Mouse (Mus musculus) naive thymus-derived CD4-positive, alpha-beta T cell, adult 5 months (primary cell): Measurements from ENCODE around the gene Olfr1042. TPM values are rescaled to one million over a fixed set of nuclear protein-coding genes. Genes with fewer than 3 reads are reported as not detected.

Experiments
- polyA plus RNA-seq: library from polyadenylated mRNA; unstranded; fragments of 100-300 nt; shearing (Covaris generic); gene quantifications from one replicate; pipeline ENCODE4 v1.2.1, GENCODE M21; 2017

Gene Olfr1042
- 0.06 TPM for polyA plus RNA-seq

DNA sequence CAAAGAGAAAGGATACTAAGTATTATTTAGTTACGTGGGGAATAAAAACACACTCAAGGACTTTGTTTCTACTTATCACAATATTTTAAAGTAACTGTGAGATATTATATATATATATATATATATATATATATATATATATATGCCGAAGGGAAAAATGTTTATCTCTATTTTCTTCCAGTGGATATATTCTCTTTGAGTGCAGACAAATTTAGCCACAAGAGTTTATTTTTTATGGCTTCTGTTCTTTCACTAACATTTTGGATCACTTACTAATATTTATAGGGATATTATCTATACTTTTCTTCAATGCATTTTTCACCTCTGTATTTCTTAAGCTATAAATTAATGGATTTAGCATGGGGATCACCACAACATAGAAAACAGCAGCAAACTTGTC lies at the start of gene Olfr1042:
Olfr1042 (minus strand) TSS at position 101 of the 400 bp plus-strand sequence.

DNA sequence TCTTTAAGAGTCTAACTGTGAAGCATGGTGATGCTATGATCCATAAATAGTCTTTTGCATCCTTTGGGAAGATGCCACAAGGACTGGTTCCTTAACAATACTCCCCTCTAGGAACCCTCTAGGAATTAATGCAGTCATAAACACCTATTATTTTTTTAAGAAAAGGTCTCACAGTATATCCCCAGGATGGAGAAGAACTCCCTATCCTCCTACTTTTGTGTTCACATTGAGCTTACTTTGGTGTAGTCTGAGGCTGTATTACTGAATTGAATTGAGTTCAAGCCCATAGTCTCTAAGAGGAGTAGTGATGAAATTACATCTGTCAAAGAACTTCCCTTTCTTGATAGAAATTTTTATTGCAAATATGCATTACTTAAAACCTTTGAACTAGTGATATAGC lies 41.3 kb upstream of the Olfr1042 start, which contains the start of gene Olfr1045:
Olfr1045 (minus strand) TSS at position 101 of the 400 bp plus-strand sequence.

DNA sequence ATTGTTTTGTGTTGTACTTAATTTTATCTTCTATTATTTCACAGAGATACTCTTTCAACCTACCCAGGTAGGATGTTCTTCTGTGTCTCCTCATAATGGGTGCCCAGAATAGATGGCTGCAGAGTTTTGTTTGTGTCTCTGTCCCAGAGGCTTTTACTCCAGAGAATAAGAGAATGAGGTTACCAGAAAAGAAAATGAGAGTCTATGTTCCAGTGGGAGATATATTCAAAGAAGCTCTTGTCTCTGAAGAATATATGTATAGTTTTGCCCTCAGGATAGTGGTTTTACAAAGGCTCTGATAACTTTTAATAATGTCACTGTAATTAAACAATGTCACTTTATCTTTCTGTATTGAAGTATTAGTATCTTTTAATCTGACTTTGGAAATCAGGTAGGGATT lies 23.9 kb upstream of the Olfr1042 start, which contains the start of gene Olfr52:
Olfr52 (minus strand) TSS at position 101 of the 400 bp plus-strand sequence.

DNA sequence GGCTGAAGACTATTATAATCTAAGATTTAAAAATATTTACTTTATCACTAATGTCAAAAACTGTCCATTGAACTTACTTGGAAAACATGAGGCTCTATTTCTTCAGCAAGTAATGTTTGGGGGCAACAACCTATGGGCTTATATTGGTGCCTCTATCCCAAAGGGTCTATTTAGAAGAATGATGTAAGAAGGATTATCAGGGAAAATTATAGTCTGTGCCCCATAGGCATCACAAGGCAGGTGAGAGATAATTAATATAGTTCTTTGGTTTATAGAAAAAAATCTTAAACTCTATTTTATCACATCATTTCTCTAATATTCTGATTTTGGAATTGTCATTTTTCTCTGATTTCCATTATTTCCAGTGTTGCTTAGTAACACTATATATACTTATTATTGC lies 16.1 kb upstream of the Olfr1042 start, which contains the start of gene Olfr1044:
Olfr1044 (minus strand) TSS at position 101 of the 400 bp plus-strand sequence.

DNA sequence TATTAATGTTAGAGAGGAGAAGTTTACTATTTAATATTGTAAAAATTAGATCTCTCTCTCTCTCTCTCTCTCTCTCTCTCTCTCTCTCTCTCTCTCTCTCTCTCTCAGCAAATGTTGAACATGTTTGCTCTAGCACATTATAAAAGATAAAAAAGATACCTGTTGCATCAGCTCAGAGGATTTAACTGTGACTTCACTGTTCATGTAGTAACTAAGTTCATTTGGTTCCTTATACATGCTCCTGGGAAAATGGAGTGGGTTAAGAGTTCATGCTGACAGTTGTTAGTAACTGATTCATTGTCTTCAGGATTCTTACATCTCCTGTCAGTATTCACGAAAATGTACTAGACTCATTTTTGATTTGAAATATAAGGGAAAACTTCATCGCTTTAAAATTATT lies 5.8 kb upstream of the Olfr1042 start, which contains the start of gene Olfr1043:
Olfr1043 (minus strand) TSS at position 101 of the 400 bp plus-strand sequence.

DNA sequence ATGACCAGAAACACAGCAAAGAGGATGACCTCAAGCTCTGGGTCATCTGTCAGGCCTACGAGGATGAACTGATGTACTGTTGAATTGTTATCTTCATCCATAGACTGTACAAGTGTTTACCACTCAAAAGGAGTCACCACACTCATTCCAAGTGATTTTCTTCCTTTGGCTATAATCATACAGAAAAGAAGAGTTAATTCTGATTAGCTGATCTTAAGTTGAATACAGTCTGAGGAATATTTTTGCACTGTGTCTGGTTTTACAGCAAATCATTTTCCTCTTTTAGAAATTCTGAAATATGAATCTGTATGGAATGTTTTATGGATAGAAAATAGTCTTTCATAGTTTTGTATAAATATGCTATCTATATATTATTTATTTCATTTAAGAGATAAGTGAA lies 15.0 kb downstream of the Olfr1042 start, which contains the start of gene Olfr1040:
Olfr1040 (minus strand) TSS at position 101 of the 400 bp plus-strand sequence.

DNA sequence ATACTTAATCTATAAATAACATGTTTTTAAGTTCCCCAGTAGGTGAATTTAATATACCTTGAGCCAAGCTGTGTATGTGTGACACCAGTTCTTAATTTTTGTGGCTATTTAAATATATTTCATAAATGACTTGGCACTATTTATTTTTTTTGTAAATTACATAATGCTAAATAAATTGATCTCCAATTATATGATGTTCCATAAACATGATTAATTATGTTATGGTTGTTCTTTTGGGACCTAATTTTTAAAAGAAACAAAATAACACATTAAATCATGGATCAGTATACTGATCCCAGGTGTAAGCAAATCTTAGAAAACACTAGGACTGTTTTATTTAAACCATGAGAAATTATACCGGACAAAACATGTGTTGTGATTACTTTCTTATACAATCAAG lies 25.8 kb downstream of the Olfr1042 start, which contains the start of gene Olfr1039:
Olfr1039 (minus strand) TSS at position 101 of the 400 bp plus-strand sequence.

Other genes with a start within 250 kb of the Olfr1042 start
- not detected for gene Olfr1025-ps1, start 246.6 kb downstream of the Olfr1042 start, polyA plus RNA-seq
- not detected for gene Olfr1026, start 240.3 kb downstream of the Olfr1042 start, polyA plus RNA-seq
- gene Olfr1028, start 211.4 kb downstream of the Olfr1042 start, polyA plus RNA-seq: not detected
- not detected for gene Olfr1029, start 187.9 kb downstream of the Olfr1042 start, polyA plus RNA-seq
- gene Olfr1030, start 182.6 kb downstream of the Olfr1042 start, polyA plus RNA-seq: 0.15 TPM
- gene Olfr1031, start 171.5 kb downstream of the Olfr1042 start, polyA plus RNA-seq: not detected
- not detected for gene Olfr1032, start 156.3 kb downstream of the Olfr1042 start, polyA plus RNA-seq
- 13.4 TPM for gene Olfr1033, start 141.2 kb downstream of the Olfr1042 start, polyA plus RNA-seq
- gene Olfr1034, start 116.0 kb downstream of the Olfr1042 start, polyA plus RNA-seq: not detected
- not detected for gene Olfr1036, start 87.8 kb downstream of the Olfr1042 start, polyA plus RNA-seq
- gene Olfr1037, start 74.5 kb downstream of the Olfr1042 start, polyA plus RNA-seq: not detected
- not detected for gene Olfr1039, start 25.9 kb downstream of the Olfr1042 start, polyA plus RNA-seq
- not detected for gene Olfr1040, start 15.1 kb downstream of the Olfr1042 start, polyA plus RNA-seq
- 0.37 TPM for gene Olfr1043, start 5.7 kb upstream of the Olfr1042 start, polyA plus RNA-seq
- not detected for gene Olfr1044, start 16.0 kb upstream of the Olfr1042 start, polyA plus RNA-seq
- not detected for gene Olfr52, start 23.8 kb upstream of the Olfr1042 start, polyA plus RNA-seq
- 0.15 TPM for gene Olfr1045, start 41.2 kb upstream of the Olfr1042 start, polyA plus RNA-seq
- gene Olfr1046, start 57.5 kb upstream of the Olfr1042 start, polyA plus RNA-seq: not detected
- gene Olfr1047, start 69.6 kb upstream of the Olfr1042 start, polyA plus RNA-seq: not detected
- gene Olfr1048, start 78.5 kb upstream of the Olfr1042 start, polyA plus RNA-seq: 0.15 TPM
- not detected for gene Olfr1049, start 96.5 kb upstream of the Olfr1042 start, polyA plus RNA-seq
- not detected for gene Olfr1051, start 117.2 kb upstream of the Olfr1042 start, polyA plus RNA-seq
- gene Olfr1052, start 130.6 kb upstream of the Olfr1042 start, polyA plus RNA-seq: not detected
- not detected for gene Olfr1053, start 153.4 kb upstream of the Olfr1042 start, polyA plus RNA-seq
- not detected for gene Olfr1054, start 173.6 kb upstream of the Olfr1042 start, polyA plus RNA-seq
- not detected for gene Olfr1055, start 188.4 kb upstream of the Olfr1042 start, polyA plus RNA-seq
- not detected for gene Olfr1056, start 200.6 kb upstream of the Olfr1042 start, polyA plus RNA-seq
- gene Olfr1057, start 216.6 kb upstream of the Olfr1042 start, polyA plus RNA-seq: not detected
- gene Olfr1058, start 226.7 kb upstream of the Olfr1042 start, polyA plus RNA-seq: not detected